Mouse (Mus musculus): ENCODE measurements around the gene C1rl.
"Not testable (repeated sequence)": the region's sequence is repeated elsewhere in the genome, so short reads cannot be mapped to it uniquely, and the experiment has no call there.

The C1rl gene

DNA sequence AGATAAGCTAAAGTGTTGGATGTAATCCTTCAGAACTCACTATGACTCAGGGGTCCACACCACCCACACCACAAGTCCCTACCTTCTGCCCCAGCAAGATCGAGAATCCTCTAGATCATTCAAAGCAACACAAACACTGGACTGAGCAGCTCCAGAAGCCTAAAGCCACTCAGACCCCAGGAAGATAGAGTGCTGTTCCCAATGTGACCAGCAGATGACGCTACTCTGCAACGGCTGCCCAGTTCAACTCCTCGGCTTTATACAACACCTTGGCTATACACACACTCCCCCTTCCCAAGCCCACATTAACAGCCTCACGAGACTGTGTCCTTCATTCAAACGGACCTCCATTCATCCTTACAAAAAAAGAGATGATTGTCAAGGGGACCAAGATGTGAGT, 20.1 kb upstream of the C1rl start:
- no peak for DNase-seq (ENCODE audit: low spot score in 2 of 2)

DNA sequence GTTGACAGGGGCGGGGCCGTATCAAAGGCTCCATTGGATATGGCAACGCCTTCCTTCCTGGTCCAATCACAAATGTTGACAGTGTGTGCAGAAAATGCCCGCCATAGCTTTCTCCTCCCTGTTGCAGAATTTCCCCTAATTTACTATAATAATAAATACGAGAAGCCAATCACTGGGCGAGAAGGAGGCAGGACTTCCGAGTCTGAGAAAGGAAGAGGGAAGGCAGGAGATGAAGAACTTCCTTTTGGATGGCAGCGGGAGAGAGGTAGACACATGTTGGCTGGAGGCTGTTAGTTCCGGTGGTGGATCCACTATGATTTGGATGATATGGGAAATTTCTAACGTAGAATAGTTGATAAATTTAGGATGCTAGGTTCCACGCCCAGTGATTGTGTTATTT, 18.3 kb upstream of the C1rl start:
- no peak for DNase-seq (ENCODE audit: low spot score in 2 of 2)

DNA sequence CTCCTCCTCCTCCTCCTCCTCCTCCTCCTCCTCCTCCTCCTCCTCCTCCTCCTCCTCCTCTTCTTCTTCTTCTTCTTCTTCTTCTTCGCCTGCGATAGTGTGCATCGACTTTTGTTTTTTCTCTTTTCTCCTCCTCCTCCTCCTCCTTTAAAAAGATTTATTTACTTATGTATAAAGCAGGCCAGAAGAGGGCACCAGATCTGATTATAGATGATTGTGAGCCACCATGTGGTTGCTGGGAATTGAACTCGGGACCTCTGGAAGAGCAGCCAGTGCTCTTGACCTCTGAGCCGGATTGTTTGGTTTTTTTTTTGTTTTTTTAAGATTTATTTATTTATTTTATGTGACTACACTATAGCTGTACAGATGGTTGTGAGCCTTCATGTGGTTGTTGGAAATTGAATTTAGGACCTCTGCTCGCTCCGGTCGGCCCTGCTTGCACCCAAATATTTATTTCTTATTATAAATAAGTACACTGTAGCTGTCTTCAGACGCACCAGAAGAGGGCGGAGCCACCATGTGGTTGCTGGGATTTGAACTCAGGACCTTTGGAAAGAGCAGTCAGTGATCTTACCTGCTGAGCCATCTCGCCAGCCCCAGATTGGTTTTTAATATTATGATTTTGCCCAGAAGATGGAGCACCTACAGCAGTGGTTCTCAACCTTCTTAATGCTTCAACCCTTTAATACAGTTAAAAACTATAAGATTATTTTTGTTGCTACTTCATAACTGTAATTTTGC, 17.4 kb upstream of the C1rl start:
- not testable (repeated sequence) for DNase-seq (ENCODE audit: low spot score in 2 of 2)

DNA sequence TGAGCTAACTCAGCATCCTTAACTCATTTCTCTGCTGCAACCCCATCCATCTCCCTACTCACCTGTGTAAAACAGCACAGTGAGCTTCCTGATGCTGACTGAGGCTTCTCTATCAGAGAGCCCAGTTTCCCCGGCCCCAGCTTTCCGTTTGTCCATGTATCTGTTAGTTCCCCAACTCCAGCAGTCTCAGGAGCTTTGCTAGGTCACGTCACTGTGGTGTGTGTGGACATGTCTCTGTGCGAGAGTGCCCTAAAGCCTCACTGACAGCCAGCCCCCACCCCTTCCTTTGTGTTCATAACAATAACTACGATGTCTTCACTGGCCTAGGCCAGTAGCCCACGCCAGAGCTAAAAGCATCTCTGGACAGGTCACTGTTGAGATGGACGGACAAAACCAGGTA, 16.7 kb upstream of the C1rl start:
- DNase-seq (ENCODE audit: low spot score in 2 of 2): no peak

DNA sequence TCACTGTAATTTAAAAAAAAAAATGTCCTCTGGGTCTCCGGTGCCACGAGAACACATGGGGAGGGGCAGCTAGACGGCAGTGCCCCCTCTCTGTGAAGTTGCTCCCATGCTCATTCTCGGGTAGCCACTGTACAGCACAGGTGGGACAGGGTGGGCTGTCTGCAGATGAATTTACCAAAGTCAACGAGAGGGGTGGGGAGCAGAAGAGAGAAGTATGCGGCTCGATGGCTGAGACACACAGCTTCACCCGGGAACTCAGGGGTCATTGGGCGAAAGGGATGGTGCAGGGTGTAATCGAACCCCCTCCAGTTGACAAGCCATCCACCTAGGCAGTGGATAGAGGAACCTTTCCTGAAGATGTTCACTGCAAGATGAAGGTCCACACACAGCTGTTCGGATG, 16.1 kb upstream of the C1rl start:
- DNase-seq (ENCODE audit: low spot score in 2 of 2): no peak

DNA sequence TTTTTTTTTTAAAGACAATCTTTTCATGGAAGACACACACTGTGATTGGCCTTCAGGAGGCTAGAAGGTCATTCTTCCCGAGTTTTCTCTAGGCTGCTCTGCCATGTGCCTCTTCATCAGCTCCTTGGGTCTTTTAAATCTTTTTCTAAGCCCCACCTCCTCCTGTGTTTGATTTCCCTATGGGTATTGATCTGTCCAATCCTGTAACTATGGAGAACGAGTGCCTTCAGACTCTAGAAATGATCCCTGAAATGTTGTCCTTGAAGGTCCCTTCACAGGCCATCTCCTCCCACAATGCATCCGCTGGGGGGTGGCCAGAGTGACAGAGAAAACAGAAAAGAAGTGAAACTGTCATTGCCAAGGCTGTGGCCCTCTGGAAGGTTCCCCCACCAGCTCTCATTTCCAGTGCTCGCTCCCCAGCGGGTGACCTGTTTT, 15.7 kb upstream of the C1rl start:
- DNase-seq (ENCODE audit: low spot score in 2 of 2): no peak

DNA sequence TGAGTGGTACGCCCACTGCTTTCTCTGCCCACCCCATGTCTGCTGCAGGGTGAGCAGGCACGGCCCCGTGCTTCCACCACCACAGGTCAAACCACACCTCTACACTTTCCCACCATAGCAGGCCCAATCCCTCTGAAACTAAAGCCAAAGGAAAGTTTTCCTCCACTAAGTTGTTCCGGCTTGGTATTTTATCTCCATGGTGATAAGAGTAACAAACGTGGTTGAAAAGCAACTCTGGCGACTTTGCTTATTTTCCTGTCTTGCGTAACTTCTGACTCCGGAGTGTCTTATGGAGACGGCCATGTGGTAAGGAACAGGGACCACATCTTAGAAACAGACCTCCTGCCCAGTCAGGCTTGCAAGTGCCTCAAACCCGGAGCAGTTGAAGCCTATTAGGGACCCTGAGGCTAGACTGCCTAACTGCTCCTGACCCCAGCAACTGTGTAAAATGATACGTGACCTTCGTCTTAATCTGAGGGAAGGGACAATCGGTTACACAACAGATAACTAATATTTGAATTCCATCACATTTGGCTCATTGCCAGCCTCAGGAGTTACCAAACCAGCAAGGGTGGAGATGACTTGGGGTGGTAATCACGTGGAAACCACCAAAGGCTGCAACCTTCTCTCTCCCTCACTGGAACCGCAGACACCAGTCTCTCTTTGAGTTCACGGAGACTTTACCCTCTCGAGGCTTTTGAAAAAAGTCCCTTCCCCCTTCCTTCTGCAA, 14.8 kb upstream of the C1rl start:
- peak; percentile 35 to 58 for DNase-seq (ENCODE audit: low spot score in 2 of 2)

DNA sequence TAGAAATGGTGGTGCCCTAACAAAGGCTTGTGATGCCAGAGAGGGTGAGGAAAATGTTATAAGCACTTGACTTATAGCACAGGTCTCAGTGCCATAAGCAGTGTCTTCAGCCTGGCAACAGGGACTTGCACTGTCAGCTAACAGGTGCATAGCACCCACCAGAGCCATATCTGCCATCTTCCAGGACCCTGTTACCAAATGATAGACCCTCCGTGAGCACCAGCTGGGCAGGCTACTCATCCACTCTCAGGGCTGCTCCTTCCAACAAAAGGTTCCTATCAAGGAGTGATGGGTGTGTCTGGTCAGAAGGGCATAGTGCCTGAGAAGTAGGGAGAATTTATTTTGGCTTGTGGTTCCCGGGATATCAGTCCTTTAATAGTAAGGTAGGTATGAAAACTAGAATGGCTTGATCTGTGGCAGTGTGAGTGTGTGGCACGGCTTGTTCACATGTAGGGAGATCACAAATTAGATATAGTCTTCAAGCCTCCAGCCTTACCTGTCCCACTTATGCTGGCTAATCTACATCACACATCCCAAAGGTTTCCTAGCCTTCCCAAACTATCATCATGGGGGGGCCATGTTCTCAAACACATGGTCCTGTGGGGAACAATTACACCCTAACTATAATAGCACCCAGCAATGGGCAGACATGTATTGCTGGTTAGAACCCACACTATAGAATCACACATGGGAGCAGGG, 13.9 kb upstream of the C1rl start:
- DNase-seq (ENCODE audit: low spot score in 2 of 2): no peak

DNA sequence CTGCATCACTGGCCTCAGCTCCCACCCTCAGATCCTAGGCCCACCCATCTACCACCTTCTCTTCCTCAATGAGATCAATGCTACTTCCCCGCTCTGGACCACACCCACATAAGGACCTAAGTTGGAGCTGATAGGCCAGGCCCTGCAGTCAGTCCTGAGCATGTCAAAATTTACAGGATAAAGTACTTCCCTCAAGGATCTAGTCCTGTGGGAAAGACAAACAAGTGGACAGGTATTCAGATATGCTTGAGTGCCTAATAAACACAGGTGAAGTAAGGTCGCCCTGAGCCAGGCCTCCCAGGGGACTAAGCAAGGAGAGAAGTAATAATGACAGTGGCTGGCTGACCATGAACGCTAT, 13.4 kb upstream of the C1rl start:
- no peak for DNase-seq (ENCODE audit: low spot score in 2 of 2)

DNA sequence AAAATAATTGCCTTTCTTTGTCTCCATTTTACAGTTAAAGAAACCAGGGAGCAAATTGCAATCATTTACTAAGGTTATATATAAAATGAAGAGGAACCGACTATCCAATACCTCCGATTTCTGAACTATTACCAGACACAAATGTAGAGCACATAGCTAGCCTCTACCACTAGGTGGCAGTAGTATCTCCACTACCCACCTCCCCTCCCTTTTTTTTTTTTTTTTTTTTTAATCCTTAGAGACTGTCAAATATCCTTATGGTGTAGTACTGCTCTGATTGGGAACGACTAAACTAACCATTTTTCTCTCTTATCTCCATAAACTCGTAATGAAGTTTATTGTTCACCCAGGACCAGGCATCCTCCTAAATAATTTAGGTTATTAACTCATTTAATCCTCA, 12.6 kb upstream of the C1rl start:
- DNase-seq (ENCODE audit: low spot score in 2 of 2): no peak

DNA sequence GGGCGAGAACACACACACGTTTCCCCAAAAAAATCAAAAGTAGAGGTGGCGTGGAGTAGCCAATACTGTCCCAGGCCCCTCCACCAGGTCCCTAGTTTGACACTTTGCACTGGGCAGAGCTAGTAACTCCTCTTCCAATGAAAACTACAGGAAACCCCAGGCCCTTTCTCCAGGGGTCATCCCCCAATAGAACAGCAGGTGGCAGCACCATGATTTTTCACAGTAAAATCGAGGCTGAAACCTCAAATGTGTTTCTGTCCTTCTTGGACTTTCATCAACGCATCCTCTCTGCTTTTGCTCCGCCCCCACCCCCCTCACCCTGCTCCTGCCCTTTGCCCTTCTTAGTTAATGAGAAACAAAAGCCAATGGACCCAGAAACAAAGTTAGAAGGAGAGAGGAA, 11.3 kb upstream of the C1rl start:
- peak in 1 of 2 experiments; percentile 50 for DNase-seq (ENCODE audit: low spot score in 2 of 2)

DNA sequence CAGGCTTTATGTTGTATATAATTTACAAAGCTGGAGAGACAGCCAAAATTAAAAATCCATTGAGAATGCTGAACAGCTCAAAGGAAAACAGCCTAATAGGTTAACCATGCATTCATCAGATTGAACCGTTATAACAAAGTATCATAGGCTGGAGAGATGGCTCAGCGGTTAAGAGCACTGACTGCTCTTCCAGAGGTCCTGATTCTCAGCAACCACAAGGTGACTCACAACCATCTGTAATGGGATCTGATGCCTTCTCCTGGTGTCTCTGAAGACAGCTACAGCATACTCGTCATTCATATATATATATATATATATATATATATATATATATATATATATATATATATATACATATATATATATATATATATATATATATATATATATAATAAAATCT, 9.1 kb upstream of the C1rl start:
- DNase-seq (ENCODE audit: low spot score in 2 of 2): not testable (repeated sequence)

DNA sequence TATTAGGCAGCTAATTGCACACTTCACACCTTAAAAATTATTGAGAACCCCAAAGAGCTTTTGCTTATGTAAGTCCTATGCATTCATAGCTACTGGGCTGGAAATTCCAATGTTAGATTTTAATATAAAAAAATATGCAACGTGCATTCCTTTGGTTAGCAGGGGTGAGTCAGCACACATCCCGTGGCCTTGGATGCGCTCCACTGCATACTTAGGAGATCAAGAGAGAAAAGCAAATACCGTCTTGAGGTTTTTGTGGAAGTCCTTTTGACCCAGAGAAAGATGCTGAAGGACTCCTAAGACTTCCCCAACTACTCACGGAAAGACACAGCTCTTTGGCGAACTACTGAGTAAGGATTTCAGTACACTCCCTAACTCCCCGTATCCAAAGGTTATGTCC, 8.1 kb upstream of the C1rl start:
- no peak for DNase-seq (ENCODE audit: low spot score in 2 of 2)

DNA sequence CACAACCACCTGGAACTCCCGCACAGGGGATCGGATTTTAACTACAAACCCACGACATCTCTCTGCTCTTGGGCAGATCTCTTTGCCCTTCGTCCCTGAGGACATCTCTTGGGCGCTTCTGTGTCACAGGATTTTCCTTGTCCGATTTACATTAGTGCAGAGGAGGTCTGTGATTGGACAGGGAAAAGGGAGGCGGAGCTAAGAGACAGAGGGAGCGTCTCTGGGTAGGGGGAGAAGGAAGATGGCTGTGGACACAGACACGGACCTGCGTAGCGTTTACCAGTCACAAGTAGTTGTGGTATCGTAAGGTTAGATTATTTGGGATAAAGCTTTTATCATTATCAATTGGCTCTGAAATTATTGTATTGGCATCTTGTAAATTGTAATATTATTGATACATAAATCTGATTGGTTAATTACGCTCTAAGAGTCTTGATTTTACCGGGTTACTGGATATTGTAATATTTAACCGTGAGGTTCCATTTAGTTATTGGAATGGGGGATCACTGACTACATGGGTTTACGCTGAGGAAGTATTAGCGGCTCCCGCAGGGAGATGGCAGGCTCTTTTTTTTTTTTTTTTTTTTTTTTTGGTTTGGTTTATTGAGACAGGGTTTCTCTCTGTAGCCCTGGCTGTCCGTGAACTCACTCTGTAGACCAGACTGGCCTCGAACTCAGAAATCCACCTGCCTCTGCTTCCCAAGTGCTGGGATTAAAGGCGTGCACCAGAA, 7.3 kb upstream of the C1rl start:
- DNase-seq (ENCODE audit: low spot score in 2 of 2): no peak

DNA sequence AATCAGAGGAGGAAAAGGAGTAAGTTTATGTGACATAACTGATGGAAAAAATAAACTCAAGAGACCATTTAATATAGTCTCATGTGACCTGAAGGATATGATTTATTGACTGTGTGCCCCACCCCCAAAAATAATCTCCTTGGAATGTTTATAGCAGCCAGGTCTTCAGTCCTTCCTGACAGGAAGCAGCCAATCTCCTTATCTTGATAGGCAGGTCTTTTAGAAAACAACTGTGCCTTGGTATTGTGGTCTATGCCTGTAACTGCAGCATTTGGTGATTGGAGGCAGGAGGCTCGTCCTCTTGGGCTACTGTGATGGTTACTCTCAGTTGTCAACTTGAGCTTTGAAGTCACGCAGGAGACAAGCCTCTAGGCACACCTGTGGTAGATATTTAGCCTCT, 5.4 kb upstream of the C1rl start:
- no peak for DNase-seq (ENCODE audit: low spot score in 2 of 2)

DNA sequence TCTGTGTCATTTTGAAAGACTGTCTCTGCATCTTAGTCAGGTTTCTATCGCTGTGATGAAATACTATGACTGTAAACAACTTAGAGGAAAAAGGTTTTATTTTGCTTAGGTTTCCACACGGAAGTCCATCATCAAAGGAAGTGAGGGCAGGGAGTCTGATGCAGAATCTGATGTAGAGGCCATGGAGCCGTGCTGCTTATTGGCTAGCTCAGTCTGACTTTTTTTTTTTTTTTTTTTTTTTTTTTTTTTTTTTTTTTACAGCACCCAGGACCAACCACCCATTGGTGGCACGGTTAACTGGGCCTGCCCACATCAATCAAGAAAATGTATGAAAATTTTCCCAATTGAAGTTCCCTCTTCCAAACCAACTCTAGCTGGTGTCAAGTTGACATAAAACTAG, 4.0 kb upstream of the C1rl start:
- DNase-seq (ENCODE audit: low spot score in 2 of 2): no peak

DNA sequence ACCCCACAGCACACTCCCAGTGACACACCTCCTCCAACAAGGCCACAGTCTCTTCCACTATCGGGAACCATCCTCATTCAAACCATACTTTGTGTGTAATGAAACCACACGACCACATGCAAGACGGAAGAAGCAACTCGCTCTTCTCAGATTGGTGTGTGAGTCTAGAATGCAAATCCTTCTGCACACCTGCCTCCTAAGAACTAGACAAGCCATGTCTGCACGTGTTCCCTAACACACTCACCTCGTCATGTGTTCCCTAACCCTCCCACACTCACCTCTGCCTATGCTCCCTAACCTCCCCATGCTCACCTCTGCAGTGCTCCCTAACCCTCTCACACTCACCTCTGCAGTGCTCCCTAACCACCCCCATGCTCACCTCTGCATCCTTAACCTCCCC, 1.5 kb upstream of the C1rl start:
- DNase-seq (ENCODE audit: low spot score in 2 of 2): no peak

DNA sequence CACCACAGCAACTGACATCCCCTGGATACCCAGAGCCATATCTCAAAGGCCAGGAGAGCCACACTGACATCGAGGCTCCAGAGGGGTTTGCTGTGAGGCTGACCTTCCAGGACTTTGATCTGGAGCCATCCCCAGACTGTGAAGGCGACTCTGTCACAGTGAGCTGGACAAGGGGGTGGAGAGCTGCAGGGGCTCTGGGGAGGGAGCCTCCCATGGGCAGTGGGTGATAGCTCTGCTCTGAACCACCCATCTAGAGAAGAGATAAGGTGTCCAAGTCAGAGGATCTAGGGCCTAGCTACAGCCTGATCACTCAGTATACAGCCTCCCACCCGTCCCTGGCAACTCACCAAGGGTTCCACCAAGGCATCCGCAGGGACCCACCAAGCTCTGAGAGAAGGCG, 973 bp downstream of the C1rl start:
- DNase-seq (ENCODE audit: low spot score in 2 of 2): no peak

DNA sequence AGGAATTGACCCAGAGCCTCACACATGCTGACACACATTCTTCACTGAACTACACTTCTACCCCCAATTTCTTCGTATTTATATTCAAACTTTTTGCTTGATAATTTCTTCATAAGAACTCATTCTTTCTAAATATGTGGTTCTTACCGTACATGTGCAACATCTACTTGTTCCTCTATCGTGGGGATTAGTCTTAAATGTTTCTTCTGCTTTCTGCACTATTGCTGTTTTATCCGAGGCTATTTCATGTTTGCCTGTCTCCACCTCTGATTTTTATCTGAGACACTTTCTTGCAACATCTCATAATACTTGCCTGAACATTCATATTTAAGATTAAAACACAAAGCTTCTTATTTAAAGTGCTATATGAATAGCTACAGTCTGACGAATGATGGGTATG, 3.1 kb downstream of the C1rl start:
- DNase-seq (ENCODE audit: low spot score in 2 of 2): no peak

DNA sequence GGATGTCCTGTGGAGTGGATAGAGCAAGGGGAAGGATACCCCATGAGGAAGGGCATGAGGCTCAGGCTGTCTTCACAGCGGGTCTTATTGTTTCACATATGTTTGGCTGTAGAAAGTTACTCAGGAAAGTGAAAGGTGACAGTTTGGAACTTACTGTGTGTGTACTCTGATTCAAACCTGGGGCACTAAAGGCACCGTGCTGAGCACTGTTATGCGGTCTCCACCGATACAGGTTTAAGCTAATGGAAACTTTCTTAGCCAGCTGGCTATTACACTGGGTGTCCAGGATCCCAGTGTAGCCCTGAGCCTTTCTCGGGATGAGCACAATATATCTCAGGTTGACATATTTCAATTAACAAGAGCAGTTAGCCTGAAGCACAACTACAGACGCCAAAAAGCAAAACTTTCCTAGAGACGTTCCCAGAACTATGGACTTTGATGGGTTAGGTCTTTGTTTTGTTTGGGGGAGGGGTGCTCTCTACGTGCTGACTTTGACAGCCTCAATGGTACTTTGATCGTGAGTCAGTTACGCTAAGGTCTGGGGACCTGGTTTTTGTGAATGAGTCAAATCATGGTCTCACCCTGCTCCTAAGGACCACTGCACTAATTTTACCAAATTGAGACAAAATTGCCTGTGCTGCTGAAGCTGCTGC, 7.1 kb downstream of the C1rl start:
- DNase-seq (ENCODE audit: low spot score in 2 of 2): no peak

DNA sequence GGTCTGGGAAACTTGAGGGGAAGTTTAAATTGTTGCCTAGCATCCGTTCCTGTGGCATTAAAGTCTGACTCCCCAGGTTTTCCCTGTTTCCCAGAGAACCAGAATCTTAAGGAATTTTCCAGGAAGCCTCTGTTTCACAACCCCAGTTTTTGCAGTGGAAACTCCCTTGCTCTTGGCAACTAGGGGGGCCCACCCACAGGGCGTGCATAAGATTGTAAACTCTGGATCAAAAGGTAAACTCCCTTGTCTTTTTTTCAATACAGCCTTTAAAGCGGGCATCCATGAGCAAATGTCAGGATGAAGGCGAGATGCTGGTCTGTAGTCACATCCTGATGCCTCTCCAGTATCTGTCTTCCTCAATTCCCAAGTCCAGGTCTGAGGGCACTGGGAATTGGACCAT, 8.6 kb downstream of the C1rl start:
- peak in 1 of 2 experiments; percentile 54 for DNase-seq (ENCODE audit: low spot score in 2 of 2)

DNA sequence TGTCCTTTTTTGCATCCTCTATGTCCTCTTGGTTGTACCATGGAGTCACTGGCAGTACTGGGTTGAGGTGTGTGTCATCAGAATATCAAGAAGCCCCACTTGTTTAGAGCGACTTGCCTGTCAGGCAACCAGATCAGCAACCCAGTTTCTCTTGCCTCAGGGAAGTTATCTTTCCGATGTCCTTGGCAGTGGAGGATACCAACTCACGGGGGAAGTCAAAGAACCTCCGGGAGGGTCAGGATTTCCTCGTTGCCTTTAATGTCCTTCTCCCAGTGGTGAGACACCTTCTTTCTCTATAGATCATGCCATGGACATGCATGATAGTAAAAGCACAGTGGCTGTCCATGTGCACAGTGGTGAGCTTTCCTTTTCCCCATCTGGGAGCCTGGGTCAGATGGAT, 9.1 kb downstream of the C1rl start:
- DNase-seq (ENCODE audit: low spot score in 2 of 2): no peak
